ENCODE assay signal across 12 mouse cellular contexts in genomic region chr5:122007946-122008441, GRCm38 (mm10).
"Had no signal": no experiment of that assay in that cellular context is flagged by ENCODE, and none has a peak within 500 bp of the region (broad histone marks: within the 10 kb centered on the region; RNA-seq: fewer than 3 reads in every experiment).

No protein-coding gene starts in this region.

- H3K36me3 ChIP-seq: limb, embryonic 10.5 days had no signal

- DNase-seq: kidney, postnatal 25 days; lung, adult 2 months; lung, postnatal 36 days; right cerebral cortex, adult 18-20 months; right cerebral cortex, postnatal 25 days; thymus, adult 18-20 months; thymus, postnatal 14 days had no signal

- H3K9me3 ChIP-seq: limb, embryonic 10.5 days had no signal

- ATAC-seq: lung, postnatal 0 days; midbrain, embryonic 13.5 days had no signal

- H3K9ac ChIP-seq: liver, embryonic 14.5 days; midbrain, embryonic 13.5 days had no signal

- H3K27ac ChIP-seq: left cerebral cortex, adult 2 months; limb, embryonic 10.5 days; liver, embryonic 14.5 days; midbrain, embryonic 13.5 days had no signal

- H3K4me3 ChIP-seq: left cerebral cortex, adult 2 months; limb, embryonic 10.5 days; midbrain, embryonic 13.5 days had no signal

- H3K27me3 ChIP-seq: midbrain, embryonic 13.5 days had no signal

- H3K4me2 ChIP-seq: midbrain, embryonic 13.5 days had no signal
